Mouse (Mus musculus): Measurements from ENCODE around the gene Ppp4r3b.
A peak's percentile ranks its signal among the peaks of the same experiment; 100 is the strongest.

Ppp4r3b gene

DNA sequence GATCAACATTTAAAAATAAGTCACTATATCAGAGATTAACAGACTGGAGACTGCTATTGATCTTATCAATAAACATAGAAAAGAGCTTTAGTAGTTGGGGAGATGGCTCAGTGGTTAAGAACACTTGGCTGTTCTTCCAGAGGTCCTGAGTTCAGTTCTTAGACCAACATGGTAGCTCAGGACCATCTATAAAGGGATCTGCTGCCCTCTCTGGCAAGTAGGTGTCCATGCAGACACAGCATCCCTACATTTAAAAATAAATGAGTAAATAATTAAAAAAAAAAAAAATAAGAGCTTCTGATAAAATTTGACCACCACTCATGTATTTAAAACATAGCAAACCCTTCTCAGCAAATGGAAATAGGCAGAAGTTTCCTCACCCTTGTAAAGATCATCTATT is 65.4 kb downstream of the Ppp4r3b start:
- no peak for DNase-seq (ENCODE audit: low spot score)

DNA sequence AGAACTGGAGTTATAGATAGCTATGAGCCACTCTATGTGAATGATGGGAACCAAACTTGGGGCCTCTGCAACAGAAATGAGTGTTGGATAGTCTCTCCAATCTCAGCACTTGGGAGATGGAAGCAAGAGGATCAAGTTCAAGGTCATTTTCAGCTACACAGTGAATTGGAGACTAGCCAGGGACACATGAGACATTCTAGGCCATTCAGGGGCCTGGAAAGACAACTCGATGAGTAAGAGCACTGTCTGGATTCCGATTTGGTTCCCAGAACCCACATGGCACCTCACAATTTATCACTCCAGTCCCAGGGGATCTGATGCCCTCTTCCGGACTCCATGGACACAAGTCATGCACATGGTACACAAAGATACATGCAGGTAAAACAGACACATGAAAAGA is 65.9 kb downstream of the Ppp4r3b start:
- DNase-seq (ENCODE audit: low spot score), result no peak

DNA sequence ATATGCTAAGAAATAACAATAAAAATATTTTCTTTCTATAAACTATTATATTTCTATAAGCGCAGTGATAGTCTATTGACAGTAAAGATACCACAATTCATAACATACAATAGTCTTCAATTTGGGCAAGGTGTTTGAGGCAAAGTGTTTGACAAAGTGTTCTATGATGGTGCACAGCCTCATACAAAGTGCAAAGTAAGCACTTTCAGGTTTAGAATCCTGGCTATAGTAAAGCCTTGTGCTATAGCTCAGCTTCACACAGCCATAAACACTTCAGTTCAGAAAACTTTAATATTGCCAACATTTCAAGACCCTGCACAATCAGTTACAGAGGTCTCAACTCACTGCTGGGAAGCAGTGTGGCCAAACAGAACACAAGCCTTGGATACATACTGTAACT is 66.7 kb downstream of the Ppp4r3b start:
- no peak for DNase-seq (ENCODE audit: low spot score)

DNA sequence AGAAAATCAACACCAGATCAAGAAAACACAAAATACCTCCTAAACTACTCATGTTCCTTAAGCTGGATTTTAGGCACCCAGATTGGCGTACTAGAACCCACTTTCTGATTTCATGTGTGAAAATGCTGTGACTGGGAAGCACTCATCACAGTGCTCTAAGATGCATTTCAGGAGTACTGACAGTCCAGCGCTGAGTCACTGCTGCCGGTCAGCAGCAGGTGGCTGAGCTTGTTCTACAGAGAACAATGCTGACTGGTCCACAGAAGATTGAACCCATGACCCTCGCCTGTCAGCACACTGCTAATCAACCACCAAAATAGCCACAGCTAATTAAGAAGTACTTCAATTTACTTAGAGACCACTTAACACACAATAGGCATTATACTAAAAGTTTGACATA is 69.3 kb downstream of the Ppp4r3b start:
- no peak for DNase-seq (ENCODE audit: low spot score)

DNA sequence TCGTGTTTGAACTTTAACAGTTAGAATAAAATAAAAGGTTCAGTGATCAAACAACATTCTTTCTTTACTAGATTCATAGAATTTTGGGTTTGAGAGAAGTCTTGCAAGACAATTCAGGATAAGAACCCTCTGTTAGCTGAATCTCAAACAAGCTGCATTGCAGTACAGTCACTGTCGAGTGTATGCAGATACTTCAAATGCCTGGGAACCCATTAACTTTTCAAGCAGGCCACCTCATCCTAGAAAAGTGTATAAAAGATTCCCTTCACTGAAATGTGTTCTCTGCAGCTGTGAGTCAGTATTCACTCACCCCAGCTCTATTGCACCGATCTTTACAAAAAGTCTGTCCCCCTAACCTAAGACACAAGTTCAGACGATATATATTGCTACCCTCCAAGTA is 73.3 kb downstream of the Ppp4r3b start:
- DNase-seq (ENCODE audit: low spot score), result no peak

DNA sequence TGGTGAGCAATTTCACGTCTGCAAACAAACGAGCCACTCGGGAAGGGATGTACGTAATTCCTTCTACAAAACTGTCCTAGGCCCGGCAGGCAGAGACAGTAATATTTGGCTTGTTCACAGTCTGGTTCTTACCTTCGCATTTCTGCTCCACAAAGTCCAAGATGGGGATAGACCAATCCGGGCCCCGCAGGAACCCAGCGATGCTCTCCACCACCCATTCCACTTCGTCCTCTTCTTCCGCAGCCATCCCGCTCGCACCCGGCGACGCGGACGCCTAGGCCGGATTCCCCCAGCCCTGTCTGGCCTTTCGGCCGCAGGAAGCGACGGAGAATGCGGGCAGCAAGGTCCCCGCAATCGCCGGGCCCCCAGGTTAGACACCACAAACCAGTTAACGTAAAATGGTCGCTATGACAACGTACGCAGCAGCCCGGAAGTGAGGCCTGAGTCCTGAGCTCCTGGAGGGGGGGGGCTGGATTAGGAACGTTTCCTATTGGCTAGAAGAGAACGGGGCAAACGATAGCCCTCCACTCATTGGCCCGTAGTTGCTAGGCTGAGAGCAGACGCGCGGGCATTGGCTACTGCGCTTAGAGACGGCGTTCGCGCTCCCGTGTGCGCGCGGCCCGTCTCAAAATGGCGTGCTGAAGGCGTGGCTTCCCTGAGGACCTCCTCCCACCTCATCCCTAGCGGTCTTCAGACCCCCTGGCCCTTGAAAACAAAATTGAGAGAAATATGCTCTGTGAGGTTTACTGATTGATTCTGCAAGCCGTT is 74.4 kb downstream of the Ppp4r3b start, which contains the start of gene Cfap36:
Cfap36 (minus strand) TSS at position 527 of the 768 bp plus-strand sequence.
- DNase-seq (ENCODE audit: low spot score), result peak; percentile 55

DNA sequence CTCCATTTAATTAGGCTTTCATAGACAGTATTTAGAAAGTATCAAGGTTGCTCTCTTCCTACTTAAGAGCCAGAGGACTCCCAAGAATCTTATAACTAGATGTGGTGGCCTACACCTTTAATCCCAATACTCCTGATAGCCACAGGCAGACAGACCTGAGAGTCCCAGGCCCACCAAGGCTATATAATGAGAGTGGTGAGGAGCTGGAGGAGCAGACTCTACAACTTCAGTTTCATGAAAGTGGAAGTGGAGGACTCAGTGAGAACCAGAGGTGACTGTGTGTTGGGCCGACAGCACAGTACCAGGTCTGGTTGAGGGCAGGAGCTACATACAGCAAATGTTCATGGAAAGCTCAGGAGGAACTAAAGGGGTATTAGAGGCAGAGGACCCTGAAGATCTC is 75.0 kb downstream of the Ppp4r3b start:
- no peak for DNase-seq (ENCODE audit: low spot score)

DNA sequence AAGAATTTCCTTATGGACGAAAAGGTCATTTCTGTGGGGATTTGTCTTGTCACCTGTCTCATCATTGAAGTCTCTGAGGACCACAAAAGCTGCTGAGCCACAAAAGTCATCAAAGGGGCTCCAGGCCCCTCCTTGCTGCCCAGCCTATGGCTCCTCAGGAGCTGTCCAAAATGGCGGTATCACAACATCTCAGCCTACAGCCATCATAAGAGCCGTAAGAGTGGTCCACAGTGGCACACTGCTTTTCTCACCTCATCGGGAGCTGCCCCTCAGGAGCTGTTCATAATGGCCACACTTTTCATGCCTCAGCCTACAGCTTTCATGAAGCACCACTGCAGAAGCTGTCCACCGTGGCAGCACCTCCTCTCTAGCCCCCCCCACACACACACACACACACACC is 75.7 kb downstream of the Ppp4r3b start:
- no peak for DNase-seq (ENCODE audit: low spot score)

DNA sequence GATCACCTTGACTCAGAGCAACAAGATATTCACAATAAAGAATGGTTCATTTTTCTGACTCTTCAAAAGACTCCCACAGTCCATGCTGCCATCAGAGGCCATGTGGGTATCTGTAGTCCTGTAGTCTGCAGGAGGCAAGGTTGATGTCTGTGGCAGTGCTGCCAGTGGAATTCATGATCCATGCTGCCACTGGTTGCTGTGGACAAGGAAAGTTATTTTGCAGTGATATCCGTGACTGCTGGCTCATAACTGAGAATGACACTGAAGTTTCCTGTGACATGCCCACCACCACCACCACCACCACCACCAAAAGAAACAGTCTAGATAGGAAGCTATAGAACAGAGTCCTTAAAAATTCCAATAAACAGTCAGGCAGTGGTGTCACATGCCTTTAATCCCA is 82.0 kb downstream of the Ppp4r3b start:
- DNase-seq (ENCODE audit: low spot score), result no peak

DNA sequence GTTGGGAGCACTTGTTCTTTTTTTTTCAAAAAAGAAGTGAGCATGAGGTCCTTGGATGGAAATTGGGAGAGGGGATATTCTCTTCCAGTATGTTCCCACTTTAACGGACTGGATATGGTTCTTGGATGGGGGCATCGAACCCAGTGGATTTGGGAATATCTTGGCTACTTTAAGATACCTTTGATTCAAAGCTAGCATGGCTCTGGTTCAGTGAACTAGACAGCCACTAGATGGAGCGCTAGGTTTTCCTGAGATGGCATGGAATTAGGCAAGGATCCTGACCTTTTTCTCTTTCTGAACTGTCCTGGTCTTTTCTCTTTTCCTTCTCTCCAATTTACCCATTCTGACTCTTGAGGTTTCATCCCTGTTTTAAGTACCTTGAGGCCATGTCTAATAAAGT is 95.1 kb downstream of the Ppp4r3b start:
- no peak for DNase-seq (ENCODE audit: low spot score)
